Comparison of ENCODE assay signal across 8 mouse cellular contexts in the genomic region with DNA sequence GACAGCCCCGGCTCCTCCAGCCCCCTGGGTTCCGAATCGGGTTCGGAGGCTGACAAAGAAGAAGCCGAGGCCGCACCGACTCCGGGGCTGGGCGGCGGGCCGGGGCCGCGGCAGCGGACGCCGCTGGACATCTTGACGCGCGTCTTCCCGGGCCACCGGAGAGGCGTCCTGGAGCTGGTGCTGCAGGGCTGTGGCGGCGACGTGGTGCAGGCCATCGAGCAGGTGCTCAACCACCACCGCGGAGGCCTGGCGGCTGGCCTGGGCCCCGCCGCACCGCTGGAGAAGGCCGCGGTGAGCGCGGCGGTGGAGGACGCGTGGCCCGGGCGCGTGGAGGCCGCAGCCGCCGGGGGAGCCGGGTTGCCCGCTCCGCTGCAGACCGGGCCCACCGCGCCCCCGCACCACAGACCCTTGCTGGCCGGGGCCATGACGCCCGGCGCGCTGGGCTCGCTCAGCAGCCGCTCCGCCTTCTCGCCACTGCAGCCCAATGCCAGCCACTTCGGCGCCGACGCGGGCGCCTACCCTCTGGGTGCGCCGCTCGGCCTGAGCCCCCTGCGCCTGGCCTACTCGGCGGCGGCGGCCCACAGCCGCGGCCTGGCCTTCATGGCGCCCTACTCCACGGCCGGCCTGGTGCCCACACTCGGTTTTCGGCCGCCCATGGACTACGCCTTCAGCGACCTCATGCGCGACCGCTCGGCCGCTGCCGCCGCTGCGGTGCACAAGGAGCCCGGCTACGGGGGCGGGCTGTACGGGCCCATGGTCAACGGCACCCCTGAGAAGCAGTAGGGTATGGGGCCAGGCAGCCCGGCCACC. TPM values are rescaled to one million over a fixed set of nuclear protein-coding genes. Genes with fewer than 3 reads are reported as not detected.
DNase-seq lines count a peak whose midpoint lies in the region; ATAC-seq and TF ChIP-seq lines count a peak whose summit lies in the region.

No protein-coding gene starts in this region.

- no peaks in the 10 kb centered on the region for H3K36me3 ChIP-seq in limb, embryonic 14.5 days (ENCODE audit: control insufficient read depth, insufficient read depth, low read length)
- no peaks in the 10 kb centered on the region for H3K36me3 ChIP-seq in stomach, embryonic 15.5 days

- peak overlapping the region; percentile 35 for H3K4me3 ChIP-seq in limb, embryonic 14.5 days (replicated peaks; ENCODE audit: low read length)
- H3K4me3 ChIP-seq in stomach, embryonic 15.5 days (replicated peaks): peak overlapping the region; percentile 30
- H3K4me3 ChIP-seq in lung, adult 2 months (replicated peaks; ENCODE audit: extremely low read depth, low read depth, low read length): no peak overlapping the region

- H3K9me3 ChIP-seq in limb, embryonic 14.5 days (ENCODE audit: control insufficient read depth, low read length): no peaks in the 10 kb centered on the region
- no peaks in the 10 kb centered on the region for H3K9me3 ChIP-seq in stomach, embryonic 15.5 days

- no peak for TF ChIP-seq CTCF in lung, adult 2 months (IDR thresholded peaks at IDR 0.05; ENCODE audit: insufficient read depth, low read length)

- peak overlapping the region; percentile 25; the same call in 1 of the 2 replicates for H3K9ac ChIP-seq in limb, embryonic 14.5 days (ENCODE audit: low read depth, low read length, severe bottlenecking)
- H3K9ac ChIP-seq in stomach, embryonic 15.5 days: no peak overlapping the region

- ATAC-seq in limb, embryonic 14.5 days (ENCODE audit: low FRiP score, low read depth): 0 out of 2 replicates have a peak, but pooled peaks have one; percentile 17
- ATAC-seq in stomach, embryonic 15.5 days (ENCODE audit: insufficient read depth, low FRiP score, low read depth): no peak

- peaks cover 100% of the 10 kb centered on the region for H3K27me3 ChIP-seq in limb, embryonic 14.5 days (ENCODE audit: control insufficient read depth, insufficient read depth, low read length)
- peaks cover 96% of the 10 kb centered on the region for H3K27me3 ChIP-seq in stomach, embryonic 15.5 days (replicated peaks)

- no peak overlapping the region for H3K27ac ChIP-seq in limb, embryonic 14.5 days (replicated peaks; ENCODE audit: low read depth, low read length)
- H3K27ac ChIP-seq in stomach, embryonic 15.5 days: no peak overlapping the region

- no peak for TF ChIP-seq POLR2A in limb, embryonic 14.5 days (IDR thresholded peaks at IDR 0.05; ENCODE audit: borderline replicate concordance, extremely low read depth, insufficient read depth, insufficient read length)
- no peak for TF ChIP-seq POLR2A in lung, adult 2 months (IDR thresholded peaks at IDR 0.05; ENCODE audit: borderline replicate concordance, extremely low read depth, low read depth, low read length)

- 2% methylated on average over 33 of the region's 99 CpGs for WGBS in limb, embryonic 14.5 days
- 1% methylated on average over 77 of the region's 99 CpGs for WGBS in stomach, embryonic 15.5 days
- whole genome bisulfite sequencing in lung, adult 2 months: 6% methylated on average over 95 of the region's 99 CpGs

- DNase-seq in adrenal gland, adult (ENCODE audit: inconsistent age in 2 of 2, low spot score in 1 of 2): peak; percentile 12 to 69
- no peak for DNase-seq in adrenal gland, adult 8-10 months
- DNase-seq in right cerebral cortex, postnatal 14 days: peak; percentile 10
- no peak for DNase-seq in right cerebral cortex, adult 18-20 months
- DNase-seq in limb, embryonic 14.5 days (ENCODE audit: low spot score): no peak
- DNase-seq in left cerebral cortex, adult 18-20 months (ENCODE audit: low spot score in 2 of 2): no peak
- DNase-seq in lung, adult 2 months: no peak

- H3K4me2 ChIP-seq in limb, embryonic 14.5 days (replicated peaks; ENCODE audit: low read depth, low read length, severe bottlenecking): peak overlapping the region; percentile 53
- H3K4me2 ChIP-seq in stomach, embryonic 15.5 days: peak overlapping the region; percentile 58

- H3K4me1 ChIP-seq in limb, embryonic 14.5 days (ENCODE audit: control insufficient read depth, insufficient read depth, low read length): peaks cover 27% of the 10 kb centered on the region
- peaks cover 39% of the 10 kb centered on the region for H3K4me1 ChIP-seq in stomach, embryonic 15.5 days
- peaks cover 2% of the 10 kb centered on the region; the same call in 1 of the 2 replicates for H3K4me1 ChIP-seq in lung, adult 2 months (ENCODE audit: control insufficient read depth, insufficient read depth, low read length)

RNA-seq across cellular contexts. Expression of gene Dmrta2, which starts 4.2 kb away (rescaled TPM):
- total RNA-seq in adrenal gland, adult 8-10 months (2022): under 1 TPM; 0.17 to 0.52 (median 0.34) TPM
- 0.82 and 1.2 TPM in 2 replicates for polyA plus RNA-seq in limb, embryonic 14.5 days (2012; rRNA removed)
- polyA plus RNA-seq in limb, embryonic 14.5 days (2014; fragmentation: Nextera tagmentation; extraction: Ambion mirVana): not detected in 2 replicates
- polyA plus RNA-seq in stomach, embryonic 15.5 days (2015; fragmentation: Nextera tagmentation; extraction: Ambion mirVana): 0.09 TPM in 1 of 2 replicates, not detected in the other
- 1 to 10 TPM; 2.1 to 2.6 TPM for total RNA-seq in left cerebral cortex, adult 18-20 months (2021)
- polyA plus RNA-seq in lung, adult 2 months (2012; rRNA removed): 0.43 and 0.52 TPM in 2 replicates

Comparison
In these comparisons a context has a peak if more than half of its experiments do, and no peak if none do; other contexts are left out.
1. DNase-seq: peak in adrenal gland, adult (2 of 2) and right cerebral cortex, postnatal 14 days (single experiment); none in adrenal gland, adult 8-10 months (single experiment), right cerebral cortex, adult 18-20 months (single experiment), limb, embryonic 14.5 days (single experiment), left cerebral cortex, adult 18-20 months (0 of 2) and lung, adult 2 months (single experiment).